Mouse (Mus musculus) neutrophil, adult 5-6 weeks (primary cell): ENCODE results near the gene 1700014D04Rik. TPM values are rescaled to one million over a fixed set of nuclear protein-coding genes. Genes with fewer than 3 reads are reported as not detected.

Experiments used
- ATAC-seq: fragments of 151-379, 151-347 bp; 2 replicates; pipeline ENCODE4 v1.8.0; 2017; ENCODE audit warnings: mild to moderate bottlenecking, moderate TSS enrichment; ENCODE audit not compliant: insufficient number of reproducible peaks, poor library complexity, low FRiP score, severe bottlenecking; ENCODE audit errors: extremely low read depth
- total RNA-seq: library from RNA; stranded (forward); fragments of 200-1000 nt; gene quantifications from 2 replicates; pipeline ENCODE4 v1.2.3, GENCODE M21; 2017

The 1700014D04Rik gene
- total RNA-seq, 1 experiment from 2014 or later = 0.35 TPM

GRCm38 (mm10) chr13:59694008-59694407, 52.5 kb downstream of the 1700014D04Rik start, which contains the start of gene 4921517D22Rik:
TSS of gene 4921517D22Rik (minus strand) at chr13:59694108.
- ATAC-seq = no peak

DNA sequence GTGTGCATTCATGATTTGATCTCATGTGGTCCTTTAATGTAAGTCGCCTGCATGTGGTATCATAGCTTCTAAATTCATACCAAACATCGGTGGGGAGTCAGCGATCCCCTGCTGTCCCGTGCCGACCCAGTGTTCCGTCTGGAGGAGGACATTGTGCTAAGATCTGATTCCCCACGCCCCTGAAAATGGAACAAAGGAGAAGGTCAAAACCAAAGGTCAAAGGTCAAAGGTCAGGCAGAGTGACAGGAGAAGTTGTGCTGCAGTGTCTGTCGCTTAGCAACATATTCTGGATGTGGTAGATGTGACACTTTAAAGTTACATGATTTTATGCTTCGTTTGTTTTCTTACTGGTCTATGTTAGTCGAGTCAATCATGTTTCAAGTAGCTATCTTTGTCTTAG, 55.1 kb downstream of the 1700014D04Rik start:
- ATAC-seq = no peak

Other genes starting within 250 kb of the 1700014D04Rik start
- 62.6 and 71.3 TPM in 2 replicates for gene Agtpbp1, start 161.5 kb downstream of the 1700014D04Rik start, total RNA-seq
- gene Naa35, start 161.5 kb downstream of the 1700014D04Rik start, total RNA-seq = 53.8 and 69.7 TPM in 2 replicates
- gene Golm1, start 70.9 kb downstream of the 1700014D04Rik start, total RNA-seq = 20.0 and 22.6 TPM in 2 replicates
- gene 4921517D22Rik, start 52.6 kb downstream of the 1700014D04Rik start, total RNA-seq = 0.23 TPM in 1 of 2 replicates, not detected in the other
- gene Spata31d1a, start 36.4 kb downstream of the 1700014D04Rik start, total RNA-seq = not detected in 2 replicates
- not detected in 2 replicates for gene Spata31d1b, start 34.5 kb downstream of the 1700014D04Rik start, total RNA-seq
- not detected in 2 replicates for gene Spata31d1d, start 15.0 kb downstream of the 1700014D04Rik start, total RNA-seq
- gene Isca1, start 23.1 kb upstream of the 1700014D04Rik start, total RNA-seq = 87.5 and 92.7 TPM in 2 replicates
- 71.6 and 96.7 TPM in 2 replicates for gene Gm49354, start 35.5 kb upstream of the 1700014D04Rik start, total RNA-seq
- 389 and 433 TPM in 2 replicates for gene Tut7, start 76.4 kb upstream of the 1700014D04Rik start, total RNA-seq